Mouse (Mus musculus) C2C12 (cell line): Measurements from ENCODE around the gene Lrrc29.

Source experiments
- CTCF ChIP-seq: IDR thresholded peaks from one replicate; pipeline ENCODE4 v1.5.1; 2011; ENCODE audit not compliant: control insufficient read depth, insufficient read depth, insufficient read length
- MAX ChIP-seq: IDR thresholded peaks from one replicate; pipeline ENCODE4 v1.6.1; 2011; ENCODE audit warnings: mild to moderate bottlenecking, control low read depth
- MYOD1 ChIP-seq: IDR thresholded peaks from one replicate; pipeline ENCODE4 v1.6.1; 2011; ENCODE audit warnings: low read depth; ENCODE audit not compliant: control insufficient read depth, insufficient read length

- TF ChIP-seq CTCF = no peak
- no peak for TF ChIP-seq MAX
- no peak for TF ChIP-seq MYOD1
Observed at GRCm38 (mm10) chr8:105305211-105306145, 20.6 kb downstream of the Lrrc29 start, which contains the start of gene Elmo3.
